Mouse (Mus musculus): ENCODE measurements at regions not wholly inside any gene's neighbourhood (a gene's known extent, or its start where the extent isn't known, plus 50 kb on each side); places are given as distances from the start of the nearest gene placed in this dataset.

- Histone ChIP-seq H3K4me2 (replicated peaks; ENCODE audit: low read depth) (no peak overlapping the region), H3K27ac (ENCODE audit: low read depth, low read length) (no peak overlapping the region), H3K9ac (ENCODE audit: low read depth, low read length) (no peak overlapping the region), H3K36me3 (ENCODE audit: control insufficient read depth, insufficient read depth) (no peaks in the 10 kb centered on the region), H3K9me3 (ENCODE audit: control insufficient read depth) (no peaks in the 10 kb centered on the region), H3K27me3 (replicated peaks; ENCODE audit: control insufficient read depth, insufficient read depth, low read length) (no peaks in the 10 kb centered on the region), H3K4me3 (ENCODE audit: low read depth, low read length) (no peak overlapping the region), H3K4me1 (replicated peaks; ENCODE audit: control insufficient read depth, insufficient read depth, low read length) (no peaks in the 10 kb centered on the region)
- no peak for TF ChIP-seq CTCF (IDR thresholded peaks at IDR 0.05; ENCODE audit: low read depth)
- ATAC-seq: no peak
Measured at GRCm38 (mm10) chr1:193466306-193466705, 96.2 kb upstream of the Camk1g start.

GRCm38 (mm10) chr1:193459735-193460134 is 89.6 kb upstream of the Camk1g start:
- Histone ChIP-seq H3K9me3 (ENCODE audit: control insufficient read depth) (no peaks in the 10 kb centered on the region), H3K4me1 (replicated peaks; ENCODE audit: control insufficient read depth, insufficient read depth, low read length) (no peaks in the 10 kb centered on the region), H3K9ac (ENCODE audit: low read depth, low read length) (no peak overlapping the region), H3K36me3 (ENCODE audit: control insufficient read depth, insufficient read depth) (no peaks in the 10 kb centered on the region), H3K27me3 (replicated peaks; ENCODE audit: control insufficient read depth, insufficient read depth, low read length) (no peaks in the 10 kb centered on the region), H3K4me3 (ENCODE audit: low read depth, low read length) (no peak overlapping the region), H3K27ac (ENCODE audit: low read depth, low read length) (no peak overlapping the region), H3K4me2 (replicated peaks; ENCODE audit: low read depth) (no peak overlapping the region)
- no peak for ATAC-seq
- 78% methylated on average over 5 of the region's 5 CpGs for WGBS
- no peak for TF ChIP-seq CTCF (IDR thresholded peaks at IDR 0.05; ENCODE audit: low read depth)

- H3K27ac ChIP-seq (ENCODE audit: low read depth, low read length): no peak overlapping the region
- TF ChIP-seq CTCF (IDR thresholded peaks at IDR 0.05; ENCODE audit: low read depth): no peak
- no peak overlapping the region for H3K4me3 ChIP-seq (ENCODE audit: low read depth, low read length)
- H3K27me3 ChIP-seq (replicated peaks; ENCODE audit: control insufficient read depth, insufficient read depth, low read length): no peaks in the 10 kb centered on the region
- H3K36me3 ChIP-seq (ENCODE audit: control insufficient read depth, insufficient read depth): no peaks in the 10 kb centered on the region
- no peaks in the 10 kb centered on the region for H3K4me1 ChIP-seq (replicated peaks; ENCODE audit: control insufficient read depth, insufficient read depth, low read length)
- H3K9me3 ChIP-seq (ENCODE audit: control insufficient read depth): no peaks in the 10 kb centered on the region
- no peak overlapping the region for H3K9ac ChIP-seq (ENCODE audit: low read depth, low read length)
- no peak for ATAC-seq
- H3K4me2 ChIP-seq (replicated peaks; ENCODE audit: low read depth): no peak overlapping the region
- 76% methylated on average over 2 of the region's 2 CpGs for WGBS
Measured at GRCm38 (mm10) chr1:193457908-193458307, 87.8 kb upstream of the Camk1g start.

- Histone ChIP-seq H3K4me1 (replicated peaks; ENCODE audit: control insufficient read depth, insufficient read depth, low read length) (0 out of 2 replicates have a peak, but pooled peaks cover 3% of the 10 kb centered on the region), H3K27me3 (replicated peaks; ENCODE audit: control insufficient read depth, insufficient read depth, low read length) (no peaks in the 10 kb centered on the region), H3K4me2 (replicated peaks; ENCODE audit: low read depth) (no peak overlapping the region), H3K36me3 (ENCODE audit: control insufficient read depth, insufficient read depth) (no peaks in the 10 kb centered on the region), H3K9me3 (ENCODE audit: control insufficient read depth) (no peaks in the 10 kb centered on the region), H3K27ac (ENCODE audit: low read depth, low read length) (no peak overlapping the region), H3K4me3 (ENCODE audit: low read depth, low read length) (no peak overlapping the region), H3K9ac (ENCODE audit: low read depth, low read length) (no peak overlapping the region)
- no peak for ATAC-seq
- 73% methylated on average over 2 of the region's 2 CpGs for WGBS
- TF ChIP-seq CTCF (IDR thresholded peaks at IDR 0.05; ENCODE audit: low read depth): no peak
Measured at GRCm38 (mm10) chr1:193453654-193454053, 83.6 kb upstream of the Camk1g start.

- no peak for TF ChIP-seq CTCF (IDR thresholded peaks at IDR 0.05; ENCODE audit: low read depth)
- 0 out of 2 replicates have a peak, but pooled peaks cover 3% of the 10 kb centered on the region for H3K4me1 ChIP-seq (replicated peaks; ENCODE audit: control insufficient read depth, insufficient read depth, low read length)
- H3K27me3 ChIP-seq (replicated peaks; ENCODE audit: control insufficient read depth, insufficient read depth, low read length): no peaks in the 10 kb centered on the region
- no peak overlapping the region for H3K4me2 ChIP-seq (replicated peaks; ENCODE audit: low read depth)
- ATAC-seq: no peak
- 65% methylated on average over 4 of the region's 4 CpGs for WGBS
- no peaks in the 10 kb centered on the region for H3K36me3 ChIP-seq (ENCODE audit: control insufficient read depth, insufficient read depth)
- H3K4me3 ChIP-seq (ENCODE audit: low read depth, low read length): no peak overlapping the region
- H3K9ac ChIP-seq (ENCODE audit: low read depth, low read length): no peak overlapping the region
- H3K9me3 ChIP-seq (ENCODE audit: control insufficient read depth): no peaks in the 10 kb centered on the region
- H3K27ac ChIP-seq (ENCODE audit: low read depth, low read length): no peak overlapping the region
Measured at GRCm38 (mm10) chr1:193451471-193452135, 81.5 kb upstream of the Camk1g start.

- no peak for ATAC-seq
- Histone ChIP-seq H3K4me1 (replicated peaks; ENCODE audit: control insufficient read depth, insufficient read depth, low read length) (0 out of 2 replicates have a peak, but pooled peaks cover 3% of the 10 kb centered on the region), H3K27ac (ENCODE audit: low read depth, low read length) (no peak overlapping the region), H3K9me3 (ENCODE audit: control insufficient read depth) (no peaks in the 10 kb centered on the region), H3K27me3 (replicated peaks; ENCODE audit: control insufficient read depth, insufficient read depth, low read length) (no peaks in the 10 kb centered on the region), H3K36me3 (ENCODE audit: control insufficient read depth, insufficient read depth) (no peaks in the 10 kb centered on the region), H3K4me3 (ENCODE audit: low read depth, low read length) (no peak overlapping the region), H3K4me2 (replicated peaks; ENCODE audit: low read depth) (no peak overlapping the region), H3K9ac (ENCODE audit: low read depth, low read length) (no peak overlapping the region)
- WGBS: 41% methylated on average over 3 of the region's 3 CpGs
- no peak for TF ChIP-seq CTCF (IDR thresholded peaks at IDR 0.05; ENCODE audit: low read depth)
Measured at GRCm38 (mm10) chr1:193450814-193451213, 80.7 kb upstream of the Camk1g start.

Data from intestine, postnatal 0 days (tissue).